Mouse (Mus musculus): ENCODE results near the gene Snrnp35. TPM values are rescaled to one million over a fixed set of nuclear protein-coding genes. Genes with fewer than 3 reads are reported as not detected.

Snrnp35 gene
- total and polyA plus RNA-seq, 3 experiments, result 10.1 to 26.6 (median 10.2) TPM

- H3K9me3 ChIP-seq (replicated peaks), result 0 out of 2 replicates have a peak, but pooled peaks cover 2% of the 10 kb centered on the region
- no peak for TF ChIP-seq CTCF (IDR thresholded peaks at IDR 0.05; ENCODE audit: low read depth, low read length)
- TF ChIP-seq GATA2 (IDR thresholded peaks at IDR 0.05; ENCODE audit: borderline replicate concordance, low read depth, low read length), result no peak
- no peak for TF ChIP-seq GATA1 (IDR thresholded peaks at IDR 0.05; ENCODE audit: borderline replicate concordance, low read length)
- no peak for TF ChIP-seq POLR2AphosphoS5 (IDR thresholded peaks at IDR 0.05; ENCODE audit: insufficient replicate concordance, low read depth, low read length)
- no peak for TF ChIP-seq TAL1 (conservative IDR thresholded peaks at IDR 0.05; ENCODE audit: low read depth, low read length)
- ATAC-seq (ENCODE audit: extremely low read depth, insufficient number of reproducible peaks, low FRiP score, poor library complexity, severe bottlenecking) (no peak), DNase-seq (ENCODE audit: low spot score) (no peak)
- no peak overlapping the region for H3K4me3 ChIP-seq (ENCODE audit: low read depth, low read length)
- no peaks in the 10 kb centered on the region for H3K27me3 ChIP-seq (ENCODE audit: insufficient read depth, low read length)
- peaks cover 34% of the 10 kb centered on the region for H3K36me3 ChIP-seq (replicated peaks)
- peaks cover 58% of the 10 kb centered on the region for H3K4me1 ChIP-seq (ENCODE audit: insufficient read depth, low read depth, low read length)
Observed at GRCm38 (mm10) chr5:124442628-124443027, 40.3 kb upstream of the Snrnp35 start.

DNA sequence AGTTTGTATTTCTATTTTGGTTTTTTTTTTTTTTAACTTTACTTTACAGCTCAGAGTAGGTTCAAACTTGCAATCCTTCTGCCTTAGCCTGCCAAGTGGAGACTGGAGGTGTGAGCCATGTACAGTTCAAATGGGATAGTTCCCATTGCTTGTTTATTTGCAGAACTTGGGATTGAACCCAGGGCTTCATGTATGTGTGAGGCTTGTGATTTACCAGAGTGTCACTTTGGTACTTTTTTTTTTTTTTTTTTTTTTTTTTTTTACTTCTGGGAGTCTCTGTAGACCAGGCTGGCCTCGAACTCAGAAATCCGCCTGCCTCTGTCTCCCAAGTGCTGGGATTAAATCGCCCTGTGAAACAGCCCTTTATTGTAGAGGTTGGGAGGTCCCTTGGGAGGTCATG lies 38.7 kb upstream of the Snrnp35 start:
- Histone ChIP-seq H3K4me3 (ENCODE audit: low read depth, low read length) (peak overlapping the region; percentile 79; the same call in 1 of the 2 replicates), H3K4me1 (ENCODE audit: insufficient read depth, low read depth, low read length) (peaks cover 60% of the 10 kb centered on the region), H3K36me3 (replicated peaks) (peaks cover 47% of the 10 kb centered on the region), H3K27me3 (ENCODE audit: insufficient read depth, low read length) (no peaks in the 10 kb centered on the region), H3K9me3 (replicated peaks) (0 out of 2 replicates have a peak, but pooled peaks cover 2% of the 10 kb centered on the region)
- ATAC-seq (ENCODE audit: extremely low read depth, insufficient number of reproducible peaks, low FRiP score, poor library complexity, severe bottlenecking), result no peak
- DNase-seq (ENCODE audit: low spot score), result no peak
- no peak for TF ChIP-seq POLR2AphosphoS5 (IDR thresholded peaks at IDR 0.05; ENCODE audit: insufficient replicate concordance, low read depth, low read length)
- TF ChIP-seq GATA1 (IDR thresholded peaks at IDR 0.05; ENCODE audit: borderline replicate concordance, low read length), result no peak
- TF ChIP-seq TAL1 (conservative IDR thresholded peaks at IDR 0.05; ENCODE audit: low read depth, low read length), result no peak
- TF ChIP-seq GATA2 (IDR thresholded peaks at IDR 0.05; ENCODE audit: borderline replicate concordance, low read depth, low read length), result no peak
- no peak for TF ChIP-seq CTCF (IDR thresholded peaks at IDR 0.05; ENCODE audit: low read depth, low read length)

- no peak for TF ChIP-seq GATA2 (IDR thresholded peaks at IDR 0.05; ENCODE audit: borderline replicate concordance, low read depth, low read length)
- no peak for TF ChIP-seq TAL1 (conservative IDR thresholded peaks at IDR 0.05; ENCODE audit: low read depth, low read length)
- TF ChIP-seq GATA1 (IDR thresholded peaks at IDR 0.05; ENCODE audit: borderline replicate concordance, low read length), result no peak
- TF ChIP-seq POLR2AphosphoS5 (IDR thresholded peaks at IDR 0.05; ENCODE audit: insufficient replicate concordance, low read depth, low read length), result no peak
- no peak for TF ChIP-seq CTCF (IDR thresholded peaks at IDR 0.05; ENCODE audit: low read depth, low read length)
- DNase-seq (ENCODE audit: low spot score), result peak; percentile 81
Observed at GRCm38 (mm10) chr5:124444661-124445561, 38.0 kb upstream of the Snrnp35 start.

GRCm38 (mm10) chr5:124445621-124446293 lies 37.2 kb upstream of the Snrnp35 start:
- H3K9me3 ChIP-seq (replicated peaks), result 0 out of 2 replicates have a peak, but pooled peaks cover 2% of the 10 kb centered on the region
- ATAC-seq (ENCODE audit: extremely low read depth, insufficient number of reproducible peaks, low FRiP score, poor library complexity, severe bottlenecking), result no peak
- no peak for TF ChIP-seq POLR2AphosphoS5 (IDR thresholded peaks at IDR 0.05; ENCODE audit: insufficient replicate concordance, low read depth, low read length)
- no peak for TF ChIP-seq TAL1 (conservative IDR thresholded peaks at IDR 0.05; ENCODE audit: low read depth, low read length)
- TF ChIP-seq CTCF (IDR thresholded peaks at IDR 0.05; ENCODE audit: low read depth, low read length), result no peak
- no peak for TF ChIP-seq GATA1 (IDR thresholded peaks at IDR 0.05; ENCODE audit: borderline replicate concordance, low read length)
- no peak for TF ChIP-seq GATA2 (IDR thresholded peaks at IDR 0.05; ENCODE audit: borderline replicate concordance, low read depth, low read length)
- DNase-seq (ENCODE audit: low spot score), result peak; percentile 46
- H3K4me1 ChIP-seq (ENCODE audit: insufficient read depth, low read depth, low read length), result peaks cover 71% of the 10 kb centered on the region
- no peaks in the 10 kb centered on the region for H3K27me3 ChIP-seq (ENCODE audit: insufficient read depth, low read length)
- peak overlapping the region; percentile 79 for H3K4me3 ChIP-seq (ENCODE audit: low read depth, low read length)
- H3K36me3 ChIP-seq (replicated peaks), result peaks cover 62% of the 10 kb centered on the region

More at GRCm38 (mm10) chr5:124444661-124445561, 38.0 kb upstream of the Snrnp35 start:
- Histone ChIP-seq H3K4me3 (ENCODE audit: low read depth, low read length) (peak overlapping the region; percentile 79), H3K4me1 (ENCODE audit: insufficient read depth, low read depth, low read length) (peaks cover 67% of the 10 kb centered on the region), H3K36me3 (replicated peaks) (peaks cover 54% of the 10 kb centered on the region), H3K9me3 (replicated peaks) (0 out of 2 replicates have a peak, but pooled peaks cover 2% of the 10 kb centered on the region), H3K27me3 (ENCODE audit: insufficient read depth, low read length) (no peaks in the 10 kb centered on the region)
- no peak for ATAC-seq (ENCODE audit: extremely low read depth, insufficient number of reproducible peaks, low FRiP score, poor library complexity, severe bottlenecking)

- ATAC-seq (ENCODE audit: extremely low read depth, insufficient number of reproducible peaks, low FRiP score, poor library complexity, severe bottlenecking), result peak; percentile 86
- H3K4me1 ChIP-seq (ENCODE audit: insufficient read depth, low read depth, low read length), result peaks cover 75% of the 10 kb centered on the region
Observed at GRCm38 (mm10) chr5:124446301-124446881, 36.5 kb upstream of the Snrnp35 start.

More at GRCm38 (mm10) chr5:124446301-124446881, 36.5 kb upstream of the Snrnp35 start:
- H3K4me3 ChIP-seq (ENCODE audit: low read depth, low read length), result peak overlapping the region; percentile 79
- H3K9me3 ChIP-seq (replicated peaks), result 0 out of 2 replicates have a peak, but pooled peaks cover 2% of the 10 kb centered on the region
- peak; percentile 80 for DNase-seq (ENCODE audit: low spot score)
- TF ChIP-seq POLR2AphosphoS5 (IDR thresholded peaks at IDR 0.05; ENCODE audit: insufficient replicate concordance, low read depth, low read length), result no peak
- no peak for TF ChIP-seq GATA2 (IDR thresholded peaks at IDR 0.05; ENCODE audit: borderline replicate concordance, low read depth, low read length)
- TF ChIP-seq CTCF (IDR thresholded peaks at IDR 0.05; ENCODE audit: low read depth, low read length), result no peak
- no peak for TF ChIP-seq TAL1 (conservative IDR thresholded peaks at IDR 0.05; ENCODE audit: low read depth, low read length)
- no peak for TF ChIP-seq GATA1 (IDR thresholded peaks at IDR 0.05; ENCODE audit: borderline replicate concordance, low read length)
- peaks cover 69% of the 10 kb centered on the region for H3K36me3 ChIP-seq (replicated peaks)
- H3K27me3 ChIP-seq (ENCODE audit: insufficient read depth, low read length), result no peaks in the 10 kb centered on the region

Data from G1E (cell line).